Mouse (Mus musculus) B cell, adult 2 months (primary cell): ENCODE data around the gene Myo6.

ENCODE experiments used
- DNase-seq, 2 experiments: peaks; one replicate each; pipeline ENCODE4 v3.0.0; 2022

Myo6 gene

GRCm38 (mm10) chr9:80241719-80242118 lies 76.9 kb downstream of the Myo6 start:
- no peak for DNase-seq

DNA sequence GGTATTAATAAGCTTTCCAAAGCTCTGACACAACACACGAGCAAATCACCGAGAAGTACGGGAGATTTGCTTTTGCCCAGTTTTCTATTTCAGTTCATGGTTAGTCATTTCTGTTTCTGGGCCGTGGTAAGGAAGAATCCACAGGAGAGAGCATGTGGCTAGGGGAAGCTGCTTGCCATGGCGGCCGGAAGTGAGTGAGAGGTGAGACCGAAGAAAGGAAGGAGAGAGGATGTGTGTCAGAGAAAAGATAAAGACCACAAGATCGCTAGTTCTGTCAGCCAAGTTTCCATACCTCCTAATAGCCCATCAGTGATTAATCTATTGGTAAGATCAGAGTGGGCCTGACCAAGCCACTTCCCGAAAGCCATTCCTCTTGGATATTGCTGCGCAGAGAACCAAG lies 87.3 kb downstream of the Myo6 start:
- no peak for DNase-seq

DNA sequence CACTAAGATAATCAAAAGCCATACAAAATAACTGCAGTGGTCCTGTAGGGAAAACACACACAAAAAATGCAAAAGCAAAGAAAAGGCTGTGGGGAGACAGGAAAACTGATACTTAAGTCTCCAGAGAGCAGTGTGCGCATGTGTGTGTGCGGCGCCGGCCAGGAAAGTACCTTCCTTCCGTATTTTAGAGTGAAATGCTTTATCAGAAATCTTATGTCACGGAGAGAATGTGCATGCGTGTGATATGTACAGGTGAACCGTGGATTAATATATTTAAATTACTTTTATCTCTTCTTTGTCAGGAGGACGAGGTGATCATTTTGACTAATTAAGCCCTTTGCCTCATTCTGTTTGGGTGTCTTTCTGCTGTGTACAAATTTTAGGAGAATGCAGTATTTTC lies 88.4 kb downstream of the Myo6 start:
- DNase-seq = peak in 1 of 2 experiments; percentile 18

DNA sequence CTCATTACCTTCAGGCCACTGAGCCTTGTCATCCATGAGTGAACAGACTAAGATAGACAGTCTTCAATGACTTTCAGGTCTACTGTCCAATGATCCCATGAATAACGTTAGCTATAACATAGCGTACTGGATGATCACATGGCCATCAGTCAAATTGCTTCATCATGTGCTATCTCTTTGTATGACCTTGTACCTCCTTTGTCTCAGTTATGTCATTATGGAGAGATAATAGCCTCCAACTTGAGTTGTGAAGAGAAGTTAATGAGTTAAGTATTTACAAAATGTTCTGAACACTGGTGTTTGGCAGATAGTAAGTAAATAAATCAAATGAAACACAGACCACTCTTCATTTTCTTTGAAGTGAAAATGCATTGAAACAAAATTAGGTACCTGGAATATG lies 91.7 kb downstream of the Myo6 start:
- no peak for DNase-seq

DNA sequence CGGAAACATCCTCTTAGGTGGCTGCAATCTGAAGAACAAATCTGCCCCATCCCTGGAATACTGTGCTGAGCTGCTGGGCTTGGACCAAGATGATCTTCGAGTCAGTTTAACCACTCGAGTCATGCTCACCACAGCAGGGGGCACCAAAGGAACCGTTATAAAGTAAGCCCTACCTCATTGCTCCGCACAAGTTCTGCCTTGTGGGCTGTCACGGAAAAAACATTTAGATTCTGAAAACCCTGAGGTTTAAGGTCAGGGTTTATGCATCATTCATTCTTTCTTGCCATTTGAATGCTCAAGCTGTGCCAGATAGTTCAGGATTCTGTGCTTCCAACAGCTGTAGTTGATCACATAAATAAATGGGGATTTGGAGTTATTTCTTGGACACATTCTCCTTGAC lies 93.6 kb downstream of the Myo6 start:
- peak; percentile 54 to 56 for DNase-seq

GRCm38 (mm10) chr9:80260905-80261304 lies 96.1 kb downstream of the Myo6 start:
- no peak for DNase-seq

DNA sequence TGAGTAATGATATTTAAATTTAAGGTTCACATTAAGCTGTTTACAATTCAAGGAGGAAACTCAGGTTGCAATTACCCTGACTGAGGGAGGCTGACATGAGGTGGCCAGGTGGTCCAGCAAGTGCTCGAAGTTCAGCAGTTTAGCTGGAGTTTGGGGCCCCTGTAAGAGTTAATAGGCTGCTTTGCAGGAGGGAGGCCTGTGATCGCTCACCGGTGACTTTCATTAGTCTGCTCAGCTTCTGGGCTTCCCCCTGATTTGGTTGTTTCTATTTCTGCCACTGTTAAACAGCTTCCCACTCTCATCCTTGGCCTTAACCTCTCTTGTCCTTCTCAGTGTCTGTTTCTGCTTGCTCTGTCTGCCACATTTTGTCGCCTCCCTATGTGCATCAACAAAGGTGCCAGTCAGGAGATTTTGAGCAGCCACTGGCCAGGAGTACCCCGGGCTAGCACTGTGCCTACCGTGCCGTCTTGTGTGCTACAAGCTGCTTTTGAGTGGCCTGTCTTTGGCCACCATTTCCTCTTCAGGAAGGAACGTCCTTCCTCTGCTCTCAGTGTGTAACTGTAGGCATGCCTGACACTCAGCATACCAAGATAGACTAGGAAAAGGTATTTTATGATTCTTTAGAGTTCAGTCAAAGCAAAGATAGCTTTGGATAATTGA lies 97.7 kb downstream of the Myo6 start:
- peak; percentile 31 to 41 for DNase-seq

DNA sequence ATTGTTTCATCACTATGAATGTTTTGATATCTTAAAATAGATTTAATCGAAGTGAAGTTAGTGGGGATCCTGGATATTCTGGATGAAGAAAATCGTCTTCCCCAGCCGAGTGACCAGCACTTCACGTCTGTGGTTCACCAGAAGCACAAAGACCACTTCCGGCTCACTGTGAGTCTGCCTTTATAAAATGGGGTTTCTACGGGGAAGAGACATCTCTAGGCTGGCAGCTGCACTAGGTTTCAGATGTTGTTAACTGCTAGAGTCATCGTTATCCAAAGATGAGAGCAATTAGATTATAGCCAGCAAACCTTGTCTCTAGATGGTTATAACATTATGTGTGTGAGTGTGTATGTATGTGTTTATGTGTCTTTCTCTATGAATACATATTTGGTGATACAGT lies 101.3 kb downstream of the Myo6 start:
- DNase-seq = no peak

GRCm38 (mm10) chr9:80266507-80266906 lies 101.7 kb downstream of the Myo6 start:
- DNase-seq = peak; percentile 25 to 27

DNA sequence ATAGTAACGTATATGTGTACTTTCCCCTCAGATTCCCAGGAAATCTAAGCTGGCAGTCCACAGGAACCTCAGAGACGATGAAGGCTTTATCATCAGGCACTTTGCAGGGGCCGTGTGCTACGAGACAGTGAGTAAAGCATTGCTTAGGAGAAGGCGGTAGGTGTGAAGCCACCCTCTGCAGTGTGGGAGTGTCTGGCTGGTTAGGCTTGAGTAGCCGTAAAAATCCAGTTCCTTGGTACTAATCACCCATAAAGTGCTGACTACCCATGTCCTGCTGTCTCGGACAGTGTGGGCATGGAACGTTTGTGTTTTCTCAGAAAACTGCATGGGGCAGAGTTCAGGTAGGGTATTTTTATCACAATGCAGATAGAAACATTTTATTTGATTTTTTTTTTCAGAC lies 104.8 kb downstream of the Myo6 start:
- DNase-seq = no peak

DNA sequence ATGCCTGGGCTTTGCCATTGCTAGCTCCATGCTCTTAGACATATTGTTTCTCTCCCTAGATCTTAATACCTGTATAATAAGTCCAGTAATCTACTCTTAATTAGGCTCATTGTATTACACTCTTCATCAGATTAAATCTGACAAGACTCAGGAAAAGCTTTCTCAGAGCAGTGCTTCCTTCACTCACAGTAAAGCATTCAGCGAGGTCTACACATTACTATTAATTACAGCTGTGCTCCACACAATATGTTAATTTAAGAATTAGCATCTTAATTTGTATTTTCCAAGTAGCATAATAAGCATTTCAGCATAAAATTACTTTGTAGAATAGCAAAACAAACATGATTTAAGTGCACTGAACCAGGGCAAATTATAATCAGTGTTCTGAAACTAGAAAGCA lies 108.1 kb downstream of the Myo6 start:
- DNase-seq = no peak

DNA sequence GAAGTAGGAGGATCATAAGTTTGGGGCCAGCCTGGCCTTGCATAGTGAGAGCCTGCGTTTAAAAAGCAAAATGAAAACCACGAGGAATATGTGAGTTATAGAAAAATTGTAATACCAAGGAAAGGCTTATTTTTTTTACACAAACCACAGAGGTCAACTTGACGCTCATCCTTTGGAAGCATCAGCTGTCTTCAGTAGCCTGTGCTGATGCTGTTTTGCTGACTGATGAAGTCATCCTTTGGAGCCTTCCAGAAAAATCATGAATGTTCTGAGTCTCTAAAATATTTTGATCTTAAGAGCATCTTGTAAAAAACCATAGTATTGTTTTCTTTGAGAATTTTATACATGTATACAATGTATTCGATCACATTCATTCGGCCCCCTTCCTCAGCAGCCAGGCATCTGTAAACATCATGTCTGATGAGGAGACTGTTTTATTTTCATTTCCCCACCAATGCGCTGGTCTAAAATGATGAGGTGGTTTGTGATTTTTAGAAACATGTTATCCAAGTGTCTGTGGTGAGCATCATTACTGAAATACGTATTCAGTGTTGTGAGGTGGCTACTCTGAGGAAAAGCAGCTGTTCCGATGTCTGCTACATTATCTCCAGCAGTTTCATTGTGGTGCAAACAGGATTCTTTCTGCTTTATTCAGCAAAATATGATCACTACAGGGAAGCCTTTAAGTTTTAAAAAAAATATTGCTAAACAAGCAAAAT lies 110.4 kb downstream of the Myo6 start:
- no peak for DNase-seq

- no peak for DNase-seq
These were observed 110.9 kb downstream of the Myo6 start for GRCm38 (mm10) chr9:80275772-80276134.

- no peak for DNase-seq
These were observed 112.3 kb downstream of the Myo6 start for GRCm38 (mm10) chr9:80277157-80277556.

GRCm38 (mm10) chr9:80277770-80278169 lies 112.9 kb downstream of the Myo6 start:
- DNase-seq = no peak

GRCm38 (mm10) chr9:80280724-80281123 lies 115.9 kb downstream of the Myo6 start:
- no peak for DNase-seq

- DNase-seq = no peak
These were observed 117.6 kb downstream of the Myo6 start for GRCm38 (mm10) chr9:80282426-80282825.

DNA sequence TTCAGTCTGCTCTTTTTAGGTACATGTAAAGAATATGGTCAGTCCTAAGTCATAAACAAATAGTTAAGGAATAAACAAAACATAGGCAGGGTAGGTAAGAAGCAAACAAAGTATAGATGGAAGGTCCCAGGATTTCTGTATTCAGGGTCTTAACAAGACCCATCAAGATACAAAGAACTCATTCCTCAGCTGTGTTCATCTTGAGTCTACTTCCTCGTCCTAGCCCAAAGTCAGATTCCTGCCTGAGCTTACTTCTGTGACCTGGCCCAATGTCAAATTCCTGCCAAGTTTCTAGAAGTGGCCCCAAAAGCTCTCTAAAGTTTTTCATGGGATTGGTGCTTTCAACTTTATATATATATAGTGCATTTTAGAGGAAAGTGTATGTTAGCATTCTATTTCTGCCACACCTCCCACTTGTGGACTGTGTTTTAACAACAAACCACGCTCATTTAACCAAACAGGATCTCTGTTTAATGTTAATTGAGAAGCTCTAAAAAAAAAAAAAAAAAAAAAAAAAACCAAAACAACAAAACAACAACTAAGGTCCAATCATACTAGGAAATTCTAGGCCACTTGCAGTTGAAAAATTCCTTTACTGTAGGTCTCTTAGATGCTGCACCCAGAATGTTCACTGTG lies 119.8 kb downstream of the Myo6 start:
- no peak for DNase-seq

DNA sequence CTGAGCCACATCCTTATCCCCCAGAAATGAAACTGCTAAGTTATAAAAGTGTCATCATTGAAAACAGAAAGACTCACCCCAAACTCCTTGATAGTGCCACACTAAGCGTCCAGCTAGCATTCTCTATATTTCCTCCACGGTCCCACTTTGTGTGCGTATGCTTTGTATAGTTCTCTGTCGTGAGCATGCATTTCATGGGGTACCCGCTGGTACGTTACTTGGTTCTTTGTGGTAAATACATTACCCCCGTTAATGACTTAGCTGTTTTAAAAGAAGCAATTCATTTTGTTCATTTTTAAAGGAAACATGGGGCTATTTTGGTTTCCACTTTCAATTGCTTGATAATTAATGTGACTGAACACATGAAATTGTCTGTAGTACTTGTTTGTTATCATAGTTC lies 122.0 kb downstream of the Myo6 start:
- DNase-seq = no peak

DNA sequence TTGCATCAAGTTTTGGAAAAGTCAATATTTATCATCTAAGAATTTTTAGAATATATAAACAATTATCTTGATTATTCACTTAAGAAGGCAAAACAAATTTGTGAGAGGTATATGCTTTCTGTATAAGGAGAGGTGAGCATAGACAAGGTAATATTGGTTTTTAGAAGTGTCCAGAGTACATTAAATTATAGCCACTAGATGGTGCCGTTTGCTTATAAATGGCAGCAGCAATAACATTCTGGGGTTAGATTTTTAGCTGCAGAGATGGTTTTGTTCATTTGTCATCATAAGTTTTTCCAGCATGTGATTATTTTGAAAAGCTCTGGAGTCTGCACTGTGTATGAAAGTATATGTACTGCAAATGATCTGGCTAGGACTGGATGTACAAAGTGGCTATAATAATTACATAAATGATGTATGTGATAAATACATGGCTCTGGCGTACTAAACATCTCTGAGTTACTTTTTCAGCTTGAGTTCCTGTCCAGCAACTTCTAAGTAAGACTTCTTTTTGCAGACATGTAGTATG lies 128.3 kb downstream of the Myo6 start:
- DNase-seq = peak; percentile 17 to 26

DNA sequence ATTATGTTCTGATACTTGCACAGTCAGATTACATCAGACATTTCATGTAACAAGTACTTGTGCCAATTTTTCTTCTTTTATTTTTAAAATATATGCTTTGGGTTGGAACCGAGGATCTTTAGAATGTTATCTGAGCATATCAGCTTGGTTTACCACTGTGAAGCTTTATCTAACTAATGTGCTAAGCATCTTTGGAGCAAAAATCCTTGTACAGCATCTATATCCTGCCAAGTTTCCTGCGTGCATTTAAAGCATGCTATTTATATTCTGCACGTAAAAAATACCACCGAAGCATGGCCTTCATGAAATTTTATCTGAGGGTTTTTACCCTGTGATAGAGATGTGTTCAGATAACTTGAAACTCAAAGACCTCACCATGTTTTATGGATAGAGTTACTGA lies 131.3 kb downstream of the Myo6 start:
- DNase-seq = no peak

- DNase-seq = no peak
These were observed 134.2 kb downstream of the Myo6 start for GRCm38 (mm10) chr9:80299031-80299430.

DNA sequence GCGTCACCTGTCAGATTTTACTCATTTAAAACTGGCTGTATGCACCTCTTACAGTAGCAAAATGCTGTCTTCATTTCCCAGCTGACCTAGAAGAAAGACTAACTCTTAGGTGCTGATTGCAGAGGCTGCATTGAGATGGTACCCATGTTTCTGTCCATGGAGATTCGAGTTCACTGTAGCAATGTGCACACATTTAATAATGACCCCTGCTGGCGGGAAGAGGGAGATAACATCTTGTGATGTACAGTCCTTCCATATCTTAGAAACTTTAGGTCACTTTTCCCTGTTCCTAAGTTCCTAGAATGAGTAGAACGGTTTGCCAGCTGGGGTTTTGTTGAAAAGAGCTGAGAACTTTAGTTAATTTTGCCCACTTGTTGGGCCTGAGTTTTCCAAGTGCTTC lies 138.7 kb downstream of the Myo6 start:
- DNase-seq = peak; percentile 29 to 47

DNA sequence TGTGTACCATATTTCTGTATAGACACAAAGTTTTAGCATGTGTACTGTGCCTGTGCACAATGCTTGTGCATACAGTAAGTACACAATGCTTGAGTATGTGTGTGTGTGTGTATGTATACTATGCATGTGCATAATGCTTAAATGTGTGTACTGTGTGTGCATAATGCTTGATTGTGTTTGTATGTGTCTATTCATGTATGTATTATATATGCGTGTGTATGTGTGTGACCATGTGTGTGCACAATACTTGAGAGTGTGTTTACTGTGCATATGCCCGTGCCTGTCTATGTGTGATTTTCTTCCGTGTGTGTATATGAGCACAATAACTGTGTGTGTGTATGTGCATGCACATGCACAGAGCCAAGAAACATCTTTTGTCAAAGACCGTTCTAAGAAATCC lies 141.6 kb downstream of the Myo6 start:
- no peak for DNase-seq
